Mouse (Mus musculus): ENCODE measurements at regions not wholly inside any gene's neighbourhood (a gene's known extent, or its start where the extent isn't known, plus 50 kb on each side); places are given as distances from the start of the nearest gene placed in this dataset.
A peak's percentile ranks its signal among the peaks of the same experiment; 100 is the strongest.
"Not testable (repeated sequence)": the region's sequence is repeated elsewhere in the genome, so short reads cannot be mapped to it uniquely, and the experiment has no call there.

- Histone ChIP-seq H3K27ac (no peak overlapping the region), H3K4me1 (peaks cover 7% of the 10 kb centered on the region), H3K27me3 (no peaks in the 10 kb centered on the region), H3K4me2 (no peak overlapping the region), H3K4me3 (replicated peaks) (no peak overlapping the region), H3K9ac (no peak overlapping the region), H3K9me3 (no peaks in the 10 kb centered on the region), H3K36me3 (replicated peaks) (no peaks in the 10 kb centered on the region)
- WGBS = 52% methylated on average over 10 of the region's 10 CpGs
- ATAC-seq (ENCODE audit: low FRiP score) = no peak
These were observed 624.8 kb upstream of the BB014433 start for GRCm38 (mm10) chr8:15670722-15671121.

GRCm38 (mm10) chr8:15670298-15670697 is 624.4 kb upstream of the BB014433 start:
- H3K4me1 ChIP-seq = peaks cover 7% of the 10 kb centered on the region
- no peak overlapping the region for H3K4me3 ChIP-seq (replicated peaks)
- no peaks in the 10 kb centered on the region for H3K36me3 ChIP-seq (replicated peaks)
- WGBS = 88% methylated on average over 5 of the region's 5 CpGs
- no peak overlapping the region for H3K9ac ChIP-seq
- no peaks in the 10 kb centered on the region for H3K9me3 ChIP-seq
- no peak for ATAC-seq (ENCODE audit: low FRiP score)
- no peak overlapping the region for H3K27ac ChIP-seq
- H3K4me2 ChIP-seq = no peak overlapping the region
- no peaks in the 10 kb centered on the region for H3K27me3 ChIP-seq

- Histone ChIP-seq H3K4me1 (peaks cover 7% of the 10 kb centered on the region), H3K4me3 (replicated peaks) (no peak overlapping the region), H3K9me3 (no peaks in the 10 kb centered on the region), H3K36me3 (replicated peaks) (no peaks in the 10 kb centered on the region), H3K4me2 (no peak overlapping the region), H3K27me3 (no peaks in the 10 kb centered on the region), H3K9ac (no peak overlapping the region), H3K27ac (no peak overlapping the region)
- ATAC-seq (ENCODE audit: low FRiP score) = no peak
- 64% methylated on average over 3 of the region's 3 CpGs for WGBS
These were observed 623.6 kb upstream of the BB014433 start for GRCm38 (mm10) chr8:15669515-15669914.

DNA sequence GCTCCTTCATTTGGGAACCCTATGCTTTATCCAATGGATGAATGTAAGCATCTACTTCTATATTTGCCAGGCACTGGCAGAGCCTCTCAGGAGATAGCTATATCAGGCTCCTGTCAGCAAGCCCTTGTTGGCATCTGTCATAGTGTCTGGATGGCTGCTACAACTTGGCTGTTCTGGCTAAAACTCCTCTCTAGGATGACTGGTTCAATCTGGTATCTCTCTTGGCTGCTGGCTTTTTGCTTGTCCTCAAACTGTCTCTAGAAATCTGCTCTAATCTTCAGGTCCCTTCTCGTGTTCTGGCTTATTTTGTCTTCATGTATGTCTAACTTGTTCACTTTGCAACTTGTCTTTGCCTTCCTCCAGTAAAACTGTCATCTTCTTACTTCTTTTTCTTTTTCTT is 614.7 kb upstream of the BB014433 start:
- Histone ChIP-seq H3K9me3 (no peaks in the 10 kb centered on the region), H3K27me3 (no peaks in the 10 kb centered on the region), H3K27ac (no peak overlapping the region), H3K4me3 (replicated peaks) (no peak overlapping the region), H3K36me3 (replicated peaks) (no peaks in the 10 kb centered on the region), H3K4me1 (no peaks in the 10 kb centered on the region), H3K9ac (no peak overlapping the region), H3K4me2 (no peak overlapping the region)
- WGBS = 77% methylated on average over 1 of the region's 1 CpGs
- no peak for ATAC-seq (ENCODE audit: low FRiP score)

GRCm38 (mm10) chr8:15634769-15635366 is 589.0 kb upstream of the BB014433 start:
- Histone ChIP-seq H3K4me1 (no peaks in the 10 kb centered on the region), H3K4me3 (replicated peaks) (no peak overlapping the region), H3K27me3 (no peaks in the 10 kb centered on the region), H3K9me3 (no peaks in the 10 kb centered on the region; the same call in 1 of the 2 replicates), H3K36me3 (replicated peaks) (no peaks in the 10 kb centered on the region), H3K27ac (no peak overlapping the region), H3K9ac (no peak overlapping the region), H3K4me2 (no peak overlapping the region)
- WGBS = 88% methylated on average over 4 of the region's 4 CpGs
- no peak for ATAC-seq (ENCODE audit: low FRiP score)

- no peak for ATAC-seq (ENCODE audit: low FRiP score)
- no peak overlapping the region for H3K9ac ChIP-seq
- H3K27me3 ChIP-seq = no peaks in the 10 kb centered on the region
- no peak overlapping the region for H3K27ac ChIP-seq
- H3K4me2 ChIP-seq = no peak overlapping the region
- H3K4me3 ChIP-seq (replicated peaks) = no peak overlapping the region
- no peaks in the 10 kb centered on the region for H3K36me3 ChIP-seq (replicated peaks)
- no peaks in the 10 kb centered on the region for H3K9me3 ChIP-seq
- WGBS = 93% methylated on average over 2 of the region's 2 CpGs
- no peaks in the 10 kb centered on the region for H3K4me1 ChIP-seq
These were observed 582.7 kb upstream of the BB014433 start for GRCm38 (mm10) chr8:15628584-15628983.

- H3K9me3 ChIP-seq, H3K9ac ChIP-seq: not testable (repeated sequence)
These were observed 577.9 kb upstream of the BB014433 start for GRCm38 (mm10) chr8:15623602-15624392.

GRCm38 (mm10) chr8:15610217-15610616 is 564.3 kb upstream of the BB014433 start:
- Histone ChIP-seq H3K4me3 (replicated peaks) (no peak overlapping the region), H3K4me1 (peaks cover 5% of the 10 kb centered on the region), H3K9ac (no peak overlapping the region), H3K27me3 (no peaks in the 10 kb centered on the region), H3K9me3 (no peaks in the 10 kb centered on the region), H3K4me2 (no peak overlapping the region), H3K27ac (no peak overlapping the region), H3K36me3 (replicated peaks) (no peaks in the 10 kb centered on the region)
- ATAC-seq (ENCODE audit: low FRiP score) = 0 out of 2 replicates have a peak, but pooled peaks have one; percentile 53
- 53% methylated on average over 8 of the region's 8 CpGs for WGBS

More at GRCm38 (mm10) chr8:15623602-15624392, 577.9 kb upstream of the BB014433 start:
- H3K4me2 ChIP-seq; H3K36me3 ChIP-seq (replicated peaks); H3K27me3 ChIP-seq; H3K27ac ChIP-seq; H3K4me1 ChIP-seq; ATAC-seq (ENCODE audit: low FRiP score); H3K4me3 ChIP-seq (replicated peaks): not testable (repeated sequence)
- WGBS = 90% methylated on average over 31 of the region's 31 CpGs

- Histone ChIP-seq H3K9ac (no peak overlapping the region), H3K9me3 (no peaks in the 10 kb centered on the region), H3K27ac (no peak overlapping the region), H3K36me3 (replicated peaks) (no peaks in the 10 kb centered on the region), H3K4me3 (replicated peaks) (no peak overlapping the region), H3K4me2 (no peak overlapping the region), H3K4me1 (peaks cover 5% of the 10 kb centered on the region), H3K27me3 (no peaks in the 10 kb centered on the region)
- WGBS = 42% methylated on average over 7 of the region's 7 CpGs
- ATAC-seq (ENCODE audit: low FRiP score) = no peak
These were observed 561.8 kb upstream of the BB014433 start for GRCm38 (mm10) chr8:15607598-15608215.

DNA sequence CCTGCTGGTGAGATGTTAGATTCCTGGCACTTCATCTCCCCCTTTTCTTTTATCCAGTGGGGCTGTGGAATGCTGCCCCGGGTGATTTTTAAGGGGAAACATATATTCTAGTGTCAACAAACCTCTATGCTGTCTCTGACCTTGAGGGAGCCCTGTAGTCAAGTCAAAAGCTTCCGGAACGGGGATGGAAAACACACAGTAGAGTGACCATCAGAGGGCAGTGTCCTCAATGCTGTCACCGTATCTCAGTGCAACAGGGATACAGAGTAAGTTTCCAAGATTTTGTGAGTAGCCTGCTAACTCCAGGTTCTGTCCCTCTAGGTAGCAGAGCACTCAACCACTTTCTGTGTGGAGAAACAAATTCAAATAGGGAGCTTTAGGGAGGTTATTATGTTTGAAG is 555.7 kb upstream of the BB014433 start:
- Histone ChIP-seq H3K9me3 (no peaks in the 10 kb centered on the region), H3K4me3 (replicated peaks) (no peak overlapping the region), H3K27ac (no peak overlapping the region), H3K4me1 (no peaks in the 10 kb centered on the region), H3K36me3 (replicated peaks) (no peaks in the 10 kb centered on the region), H3K4me2 (no peak overlapping the region), H3K9ac (no peak overlapping the region), H3K27me3 (no peaks in the 10 kb centered on the region)
- 79% methylated on average over 4 of the region's 4 CpGs for WGBS
- no peak for ATAC-seq (ENCODE audit: low FRiP score)

DNA sequence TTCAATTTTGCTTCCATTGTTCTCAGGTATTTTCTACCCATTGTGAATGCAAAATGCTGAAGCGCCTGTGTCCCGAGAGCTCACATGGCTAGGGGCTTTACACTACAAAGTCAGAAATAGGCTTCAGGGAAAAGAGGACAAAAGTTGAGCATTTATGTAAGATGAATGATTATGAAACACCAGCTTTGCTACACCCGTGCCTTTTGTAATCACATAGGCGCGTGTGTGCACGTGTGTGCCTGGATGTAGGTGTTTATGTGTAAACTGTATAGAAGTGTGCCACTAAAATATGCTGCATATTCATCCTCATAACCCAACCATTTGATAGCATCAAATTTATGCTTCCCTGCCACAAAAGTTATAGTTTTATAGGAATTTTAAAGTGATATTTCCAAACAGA is 547.2 kb upstream of the BB014433 start:
- Histone ChIP-seq H3K9me3 (no peaks in the 10 kb centered on the region), H3K4me1 (peaks cover 6% of the 10 kb centered on the region), H3K4me2 (no peak overlapping the region), H3K9ac (no peak overlapping the region), H3K36me3 (replicated peaks) (no peaks in the 10 kb centered on the region), H3K27ac (no peak overlapping the region), H3K27me3 (no peaks in the 10 kb centered on the region), H3K4me3 (replicated peaks) (no peak overlapping the region)
- no peak for ATAC-seq (ENCODE audit: low FRiP score)
- WGBS = 76% methylated on average over 6 of the region's 6 CpGs

DNA sequence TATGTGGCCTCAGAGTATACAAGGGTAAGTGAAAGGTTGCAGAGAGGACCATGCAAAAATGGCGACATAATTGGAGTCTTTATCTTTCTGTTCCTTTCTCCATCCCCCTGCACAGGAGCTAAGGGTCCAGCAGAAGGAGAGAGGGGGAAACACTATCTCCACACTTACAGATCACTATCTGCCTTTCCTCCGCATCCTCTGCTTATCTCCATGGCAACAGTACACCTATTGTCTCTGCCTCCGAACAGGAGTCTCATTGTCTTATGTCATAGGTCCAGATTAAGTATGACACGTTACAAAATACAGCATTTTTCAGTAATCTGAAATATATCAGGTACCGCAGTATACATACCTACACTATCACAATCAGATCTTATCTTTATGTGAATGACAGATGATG is 537.9 kb upstream of the BB014433 start:
- no peaks in the 10 kb centered on the region for H3K36me3 ChIP-seq (replicated peaks)
- H3K4me1 ChIP-seq = no peaks in the 10 kb centered on the region
- H3K9ac ChIP-seq = no peak overlapping the region
- no peaks in the 10 kb centered on the region for H3K27me3 ChIP-seq
- H3K4me3 ChIP-seq (replicated peaks) = no peak overlapping the region
- H3K9me3 ChIP-seq = no peaks in the 10 kb centered on the region
- H3K27ac ChIP-seq = no peak overlapping the region
- H3K4me2 ChIP-seq = no peak overlapping the region
- 40% methylated on average over 5 of the region's 5 CpGs for WGBS
- no peak for ATAC-seq (ENCODE audit: low FRiP score)

All from forebrain, embryonic 12.5 days (tissue).